Mouse (Mus musculus) gastrocnemius, postnatal 4 days (tissue): ENCODE measurements around the gene Pole4. TPM values are rescaled to one million over a fixed set of nuclear protein-coding genes. Genes with fewer than 3 reads are reported as not detected.
"Not testable (repeated sequence)": the region's sequence is repeated elsewhere in the genome, so short reads cannot be mapped to it uniquely, and the experiment has no call there.

Experiments used
- DNase-seq, 2 experiments: peaks; one replicate each; pipeline ENCODE4 v3.0.0; 2021 to 2022; ENCODE audit warnings: low spot score in 2 of 2, mixed read lengths in 2 of 2
- total RNA-seq, 2 experiments: library from RNA; stranded (reverse); gene quantifications; 2 replicates each; pipeline ENCODE4 v1.2.3; 2021

Gene Pole4
- total RNA-seq, 2 experiments from 2014 or later = 26.3 to 26.6 TPM

GRCm38 (mm10) chr6:82640046-82640445 is 65.1 kb downstream of the Pole4 start:
- DNase-seq = no peak

DNA sequence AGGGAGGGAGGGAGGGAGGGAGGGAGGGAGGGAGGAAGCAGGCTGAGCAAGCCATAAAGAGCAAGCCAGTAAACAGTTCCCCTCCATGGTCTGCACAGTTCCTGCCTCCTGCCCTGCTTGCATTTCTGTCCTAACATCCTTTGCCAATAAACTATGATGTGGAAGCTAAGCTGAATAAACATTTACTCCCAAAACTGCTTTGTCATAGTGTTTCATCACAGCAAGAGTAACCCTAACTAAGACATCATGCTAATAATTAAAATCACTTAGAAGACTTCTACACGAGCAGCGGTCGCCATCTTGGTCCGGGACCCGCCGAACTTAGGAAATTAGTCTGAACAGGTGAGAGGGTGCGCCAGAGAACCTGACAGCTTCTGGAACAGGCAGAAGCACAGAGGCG is 79.8 kb downstream of the Pole4 start:
- DNase-seq = not testable (repeated sequence)

- DNase-seq = no peak
These were observed 92.0 kb downstream of the Pole4 start for GRCm38 (mm10) chr6:82613201-82613600.

- DNase-seq = no peak
These were observed 94.1 kb downstream of the Pole4 start for GRCm38 (mm10) chr6:82611049-82611448.

GRCm38 (mm10) chr6:82609339-82609926 is 95.7 kb downstream of the Pole4 start:
- DNase-seq = no peak

GRCm38 (mm10) chr6:82608756-82609155 is 96.4 kb downstream of the Pole4 start:
- no peak for DNase-seq

GRCm38 (mm10) chr6:82604791-82605190 is 100.4 kb downstream of the Pole4 start:
- no peak for DNase-seq

DNA sequence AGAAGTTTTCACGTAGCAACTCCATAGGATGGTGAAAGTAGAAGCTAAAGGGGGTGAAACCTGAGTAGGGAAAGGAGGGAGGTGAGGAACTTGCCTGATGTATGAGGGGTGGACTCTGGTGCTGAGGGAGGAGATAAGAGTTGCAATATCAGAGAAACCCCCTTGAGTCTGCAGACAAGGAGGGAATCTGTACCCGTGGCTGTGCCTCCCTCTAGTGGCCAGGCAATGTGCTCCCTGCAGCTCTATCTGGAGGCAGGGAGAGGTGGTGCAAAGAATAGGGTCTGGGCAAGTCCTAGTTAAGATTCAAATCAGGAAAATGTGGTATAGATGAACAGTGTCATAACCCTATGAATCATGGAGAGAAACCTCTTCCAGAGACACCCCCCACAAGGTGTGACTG is 101.5 kb downstream of the Pole4 start:
- DNase-seq = peak in 1 of 2 experiments; percentile 30

DNA sequence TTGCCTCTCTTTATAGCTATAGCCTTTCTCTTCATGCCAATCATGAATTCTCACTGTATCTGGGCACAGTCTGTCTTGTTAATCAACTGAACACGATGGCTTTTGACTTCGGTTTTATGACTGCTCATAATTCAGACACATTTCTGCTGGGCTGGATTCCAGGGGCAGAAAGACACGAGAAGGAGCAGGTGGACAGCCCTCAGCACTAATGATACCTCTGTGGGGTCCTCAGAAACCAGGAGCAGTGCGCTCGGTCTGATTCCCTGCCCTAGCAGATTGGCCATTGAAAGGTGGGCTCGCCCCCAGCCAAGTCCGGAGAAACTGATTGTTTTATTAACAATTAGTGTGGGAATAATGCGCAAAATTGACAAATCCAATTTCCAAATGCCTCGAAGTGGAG is 101.9 kb downstream of the Pole4 start:
- DNase-seq = no peak

DNA sequence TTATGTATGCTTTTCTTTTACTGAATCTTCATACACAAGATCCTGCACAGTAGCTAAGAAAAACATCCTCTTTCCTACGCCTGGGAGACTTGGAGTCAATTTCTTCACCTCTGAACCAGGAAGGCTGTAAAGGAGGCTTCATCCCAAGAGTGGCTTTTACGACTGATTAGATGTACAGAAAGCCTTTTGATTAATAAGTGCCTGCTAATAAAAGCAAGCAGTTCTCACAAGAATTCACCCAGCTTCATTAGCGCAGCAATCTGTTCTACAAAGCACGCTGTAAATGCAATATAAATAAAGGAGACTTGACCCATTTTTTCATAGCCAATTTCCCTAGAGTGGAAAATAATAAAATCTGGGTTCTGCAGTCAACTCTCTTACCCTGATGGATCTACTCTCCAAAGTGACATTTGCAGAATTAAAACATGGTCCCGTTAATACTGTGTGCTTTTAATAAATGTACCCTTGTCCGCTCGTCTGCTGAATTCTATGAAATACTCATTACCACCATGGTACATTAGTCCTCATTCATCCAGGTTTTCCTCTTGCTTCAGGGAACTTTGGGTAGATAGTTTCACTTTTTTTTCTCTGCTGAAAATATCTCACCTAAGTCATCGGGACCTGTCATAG is 109.6 kb downstream of the Pole4 start:
- DNase-seq = no peak

- DNase-seq = no peak
These were observed 115.8 kb downstream of the Pole4 start for GRCm38 (mm10) chr6:82589387-82589786.

GRCm38 (mm10) chr6:82585396-82585795 is 119.8 kb downstream of the Pole4 start:
- DNase-seq = no peak

DNA sequence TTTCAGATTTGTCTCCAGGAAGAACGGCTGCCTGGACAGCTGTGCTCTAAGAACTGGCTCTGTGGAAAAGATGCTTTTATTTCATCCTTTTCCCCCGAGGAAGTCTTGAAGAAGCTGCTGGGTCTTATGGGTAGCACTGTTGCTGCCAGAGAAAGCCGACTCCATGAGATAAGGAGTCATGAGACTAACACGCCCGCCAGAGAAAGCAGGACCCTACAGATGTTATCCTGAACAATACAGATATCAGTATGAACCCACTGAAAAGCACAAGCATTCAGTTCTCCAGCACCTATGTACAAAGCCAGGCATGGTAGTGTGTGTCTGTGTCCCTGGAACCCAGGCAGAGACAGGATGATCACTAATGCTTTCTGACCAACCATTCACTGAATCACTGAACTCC is 129.7 kb downstream of the Pole4 start:
- no peak for DNase-seq

Other genes with a start within 250 kb of the Pole4 start
- gene Hk2, start 69.1 kb upstream of the Pole4 start, total RNA-seq = 10 to 100 TPM; 65.5 to 75.0 TPM
- 1 to 10 TPM in 1 of 2 experiments, under 1 TPM in 1; 0.78 to 1.0 TPM for gene Sema4f, start 234.4 kb upstream of the Pole4 start, total RNA-seq
- under 1 TPM in 1 of 2 experiments, not detected in 1; 0.88 TPM for gene M1ap, start 241.5 kb upstream of the Pole4 start, total RNA-seq